Mouse (Mus musculus): ENCODE data around the gene Scel. TPM values are rescaled to one million over a fixed set of nuclear protein-coding genes. Genes with fewer than 3 reads are reported as not detected.

Gene Scel
- total RNA-seq, 4 experiments from 2014 or later: 0.15 to 0.52 (median 0.23) TPM; not detected in 1

- no peak for DNase-seq
Observed at GRCm38 (mm10) chr14:103571598-103572320, 58.6 kb downstream of the Scel start.

GRCm38 (mm10) chr14:103575854-103576253, 62.7 kb downstream of the Scel start:
- DNase-seq: no peak

DNA sequence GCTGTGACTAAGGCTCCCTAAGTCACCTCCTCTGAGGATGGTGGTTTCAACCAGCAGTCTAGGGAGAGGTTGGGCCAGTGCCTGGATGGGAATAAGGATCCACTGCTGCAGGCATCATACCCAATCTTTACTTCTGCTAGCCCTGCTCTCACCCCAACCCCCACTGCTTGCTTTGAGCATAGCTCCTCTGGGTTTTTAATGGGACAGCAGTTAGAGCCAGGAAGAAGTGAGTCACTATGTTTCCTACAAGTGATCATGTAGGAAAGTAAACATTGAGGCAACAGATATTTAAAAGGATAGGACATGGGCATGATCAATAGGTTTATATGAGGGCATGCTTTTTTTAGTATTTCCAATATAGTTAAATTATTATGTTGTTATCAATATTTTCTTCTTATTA, 63.9 kb downstream of the Scel start:
- no peak for DNase-seq

- DNase-seq: peak; percentile 7
Observed at GRCm38 (mm10) chr14:103586662-103587061, 73.5 kb downstream of the Scel start.

DNA sequence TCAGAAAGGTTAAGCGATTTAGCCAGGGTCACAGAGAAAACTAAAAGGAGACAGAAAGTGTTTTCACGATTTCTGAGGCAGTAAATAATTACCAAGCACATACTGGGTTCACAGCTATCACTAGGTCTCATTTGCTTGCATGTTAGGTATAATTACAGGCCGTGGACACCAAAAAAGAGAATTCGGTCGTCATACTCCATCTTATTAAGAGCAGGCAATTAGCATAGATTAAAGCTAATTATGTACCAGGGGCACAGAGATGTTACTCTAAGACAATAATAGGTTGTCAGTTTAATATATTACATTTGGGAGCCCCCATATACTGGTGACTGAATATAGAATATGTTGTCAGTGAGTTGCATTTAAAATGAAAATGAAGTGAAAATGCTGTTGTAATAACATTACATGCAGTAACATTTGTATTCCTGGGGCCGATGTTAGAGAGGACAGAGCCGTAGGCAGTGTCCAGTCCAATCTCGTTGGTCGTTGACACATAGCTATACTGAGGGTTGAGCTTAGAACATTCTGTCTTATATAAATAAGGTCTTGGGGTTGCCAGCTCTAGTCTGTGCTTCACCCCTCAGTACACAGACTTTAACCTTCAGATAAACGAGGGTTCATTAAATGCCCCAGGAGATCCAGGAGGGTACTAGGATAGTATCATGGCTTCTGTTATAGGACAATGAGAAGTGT, 74.2 kb downstream of the Scel start:
- DNase-seq: no peak

- DNase-seq: no peak
Observed at GRCm38 (mm10) chr14:103589819-103590218, 76.7 kb downstream of the Scel start.

- no peak for DNase-seq
Observed at GRCm38 (mm10) chr14:103595870-103596269, 82.7 kb downstream of the Scel start.

GRCm38 (mm10) chr14:103608063-103608462, 94.9 kb downstream of the Scel start:
- no peak for DNase-seq

DNA sequence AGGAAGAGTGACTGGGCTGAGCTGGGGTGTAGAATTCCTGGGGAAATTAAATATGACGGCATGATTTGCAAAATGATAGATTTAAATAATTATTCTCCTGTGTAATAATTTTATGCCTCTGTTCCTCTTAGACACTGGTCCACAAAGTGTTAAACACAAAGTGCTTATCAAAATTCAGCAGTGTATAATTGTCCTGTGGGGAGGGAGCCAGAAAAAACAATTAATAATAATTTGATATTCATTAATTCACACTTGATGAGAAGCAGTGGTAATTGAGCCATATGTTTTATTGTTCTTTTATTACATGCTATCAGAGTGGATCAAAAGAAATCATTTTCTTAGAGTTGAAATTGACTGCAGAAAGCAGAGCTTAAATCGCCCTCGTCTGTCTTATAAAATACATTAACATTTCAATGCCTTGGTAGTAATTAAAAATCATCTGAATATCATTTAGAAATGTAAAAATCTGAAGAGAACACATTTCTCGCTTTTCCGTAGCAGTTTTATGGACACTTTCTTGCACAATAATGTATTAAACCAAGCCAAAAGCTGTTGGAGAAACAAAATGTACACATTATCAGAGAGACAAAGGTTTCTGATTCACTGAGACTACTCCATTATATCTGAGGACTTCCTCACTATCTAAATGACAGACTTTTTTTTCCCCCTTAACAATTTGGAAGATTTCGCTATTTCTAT, 100.6 kb downstream of the Scel start:
- DNase-seq: no peak

GRCm38 (mm10) chr14:103614272-103614587, 101.1 kb downstream of the Scel start:
- DNase-seq: no peak

GRCm38 (mm10) chr14:103619756-103620155, 106.6 kb downstream of the Scel start:
- DNase-seq: no peak

GRCm38 (mm10) chr14:103621207-103621606, 108.1 kb downstream of the Scel start:
- no peak for DNase-seq

GRCm38 (mm10) chr14:103626100-103626499, 113.0 kb downstream of the Scel start:
- DNase-seq: no peak

DNA sequence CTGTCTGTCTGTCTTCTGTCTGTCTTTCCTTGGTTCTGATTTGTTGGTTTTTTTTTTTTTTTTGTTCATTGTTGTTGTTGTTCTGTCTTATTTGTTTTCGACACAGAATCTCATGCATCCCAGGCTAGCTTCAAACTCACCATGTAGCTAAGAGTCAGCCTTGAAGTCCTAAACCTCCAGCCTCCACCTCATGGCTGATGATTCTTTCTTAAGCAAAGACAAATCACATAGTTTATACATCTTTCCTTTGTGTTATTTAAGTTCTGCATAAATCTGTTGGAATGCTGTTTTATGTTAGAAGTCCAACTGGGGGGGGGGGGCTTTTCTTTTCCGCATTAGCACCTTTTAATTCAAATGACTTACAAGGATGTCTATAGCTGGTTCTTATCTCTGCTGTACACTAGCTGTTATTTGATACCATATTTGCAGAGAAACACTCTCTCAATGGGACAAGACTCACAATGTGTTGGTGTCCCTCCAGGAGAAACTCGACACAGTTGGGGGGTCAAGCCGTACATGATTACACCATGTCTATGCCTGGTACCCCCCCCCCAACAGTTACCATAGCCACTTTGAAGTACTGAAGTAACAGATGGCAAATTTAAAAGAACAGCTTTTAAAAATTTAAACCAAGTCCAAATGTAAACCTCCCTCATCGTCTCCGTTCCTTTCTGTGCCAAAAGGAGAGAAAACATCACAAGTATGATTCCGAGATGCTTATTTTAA, 116.7 kb downstream of the Scel start:
- DNase-seq: no peak

DNA sequence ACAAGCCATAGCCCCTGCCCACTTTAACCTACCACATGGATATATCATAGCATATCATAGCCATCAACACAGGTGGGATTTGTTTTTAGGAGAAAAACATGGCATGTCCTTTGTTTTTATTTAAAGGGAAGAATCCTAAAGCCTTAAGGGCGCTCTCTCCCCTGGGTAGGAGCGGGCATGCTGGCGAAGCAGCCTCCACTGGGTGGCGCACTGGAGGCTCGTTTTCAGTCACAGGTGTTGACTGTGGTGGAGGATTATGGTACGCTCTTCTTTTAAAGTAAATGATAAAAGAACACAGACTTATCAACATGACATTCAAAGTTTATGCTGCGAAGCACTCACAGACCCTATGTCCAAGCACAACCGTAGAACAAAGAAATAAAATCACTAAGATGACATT, 117.4 kb downstream of the Scel start:
- no peak for DNase-seq

- no peak for DNase-seq
Observed at GRCm38 (mm10) chr14:103643933-103644332, 130.8 kb downstream of the Scel start.

- no peak for DNase-seq
Observed at GRCm38 (mm10) chr14:103647981-103648380, 134.8 kb downstream of the Scel start.

GRCm38 (mm10) chr14:103648623-103649255, 135.6 kb downstream of the Scel start:
- no peak for DNase-seq

GRCm38 (mm10) chr14:103649302-103649701, 136.2 kb downstream of the Scel start:
- DNase-seq: no peak

- peak; percentile 41 for DNase-seq
Observed at GRCm38 (mm10) chr14:103649896-103650334, 136.8 kb downstream of the Scel start, which contains the start of gene Slain1. TSS of gene Slain1 (plus strand) at chr14:103650228.

DNA sequence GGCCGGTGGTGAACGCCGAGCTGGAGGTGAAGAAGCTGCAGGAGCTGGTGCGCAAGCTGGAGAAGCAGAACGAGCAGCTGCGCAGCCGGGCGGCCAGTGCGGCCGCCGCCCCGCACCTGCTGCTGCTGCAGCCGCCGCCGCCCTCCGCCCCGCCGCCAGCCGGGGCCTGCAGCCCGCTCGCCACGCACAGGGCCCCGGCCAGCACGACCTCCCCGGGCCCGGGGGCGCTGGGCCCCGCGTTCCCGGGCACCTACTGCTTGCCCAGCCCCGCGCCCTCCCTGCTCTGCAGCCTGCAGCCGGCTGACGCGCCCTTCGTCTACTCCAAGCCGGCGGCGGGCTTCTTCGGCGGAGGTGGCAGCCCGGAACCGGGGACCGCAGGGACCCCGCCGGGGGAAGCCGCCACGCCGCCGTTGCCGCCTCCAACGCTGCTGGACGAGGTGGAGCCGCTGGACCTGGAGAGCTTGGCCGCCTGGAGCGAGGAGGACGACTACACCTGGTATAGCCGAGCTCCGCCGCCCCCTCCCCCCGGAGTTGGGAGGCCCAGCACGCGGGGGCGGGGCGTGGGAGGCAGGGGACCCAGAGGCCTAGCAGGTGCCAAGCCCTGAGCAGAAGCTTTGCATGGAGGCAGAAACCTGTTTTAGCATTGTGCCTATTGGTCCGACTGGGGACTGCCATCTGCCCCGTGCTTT, 137.4 kb downstream of the Scel start:
- DNase-seq: peak; percentile 5

- DNase-seq: no peak
Observed at GRCm38 (mm10) chr14:103651106-103651505, 138.0 kb downstream of the Scel start.
